Mouse (Mus musculus): ENCODE measurements around the gene Scand1.

DNA sequence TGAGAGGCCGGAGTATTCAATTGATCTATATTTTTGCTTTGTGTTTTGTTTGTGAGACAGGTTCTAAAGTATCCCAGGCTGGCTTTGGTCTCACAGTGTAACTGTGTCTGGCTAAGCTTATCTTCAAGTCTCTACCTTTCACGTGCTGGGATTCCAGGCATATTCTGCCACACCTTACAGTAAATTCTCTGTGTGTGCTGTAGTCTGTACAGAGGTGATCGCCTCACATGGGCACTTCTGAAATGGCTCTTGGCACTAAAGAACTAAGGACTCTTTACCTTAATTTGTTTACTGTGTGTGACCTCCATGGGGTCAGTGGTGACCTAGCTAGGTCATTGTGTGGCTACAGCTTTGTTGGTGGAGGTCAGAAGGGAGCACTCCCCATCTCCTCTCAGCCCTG is 16.3 kb downstream of the Scand1 start:
- TF ChIP-seq CTCF (IDR thresholded peaks at IDR 0.05; ENCODE audit: low read depth), result no peak
- TF ChIP-seq EP300 (IDR thresholded peaks at IDR 0.05; ENCODE audit: low read depth), result no peak
